Mouse (Mus musculus) heart, adult 2 months (tissue): ENCODE data around the gene Fam126b. TPM values are rescaled to one million over a fixed set of nuclear protein-coding genes. Genes with fewer than 3 reads are reported as not detected.
"Not testable (repeated sequence)": the region's sequence is repeated elsewhere in the genome, so short reads cannot be mapped to it uniquely, and the experiment has no call there.

ENCODE experiments used
- DNase-seq, 2 experiments: peaks; one replicate each; pipeline ENCODE4 v3.0.0; 2021
- H3K27ac ChIP-seq: fragments of 200-600 bp; 2 replicates; pipeline ENCODE4 v1.8.1; 2022
- H3K27me3 ChIP-seq: fragments of 200-500 bp; 2 replicates; pipeline ENCODE4 v1.6.1; 2012; ENCODE audit warnings: mild to moderate bottlenecking, low read length, inconsistent platforms, mixed read lengths; ENCODE audit not compliant: control insufficient read depth, insufficient read depth
- H3K36me3 ChIP-seq: fragments of 200-500 bp; 2 replicates; pipeline ENCODE4 v1.6.1; 2012; ENCODE audit warnings: low read length, inconsistent platforms; ENCODE audit not compliant: control insufficient read depth, insufficient read depth
- H3K4me1 ChIP-seq: fragments of 200-500 bp; 2 replicates; pipeline ENCODE4 v1.6.1; 2011; ENCODE audit warnings: low read length; ENCODE audit not compliant: control insufficient read depth, insufficient read depth
- H3K4me3 ChIP-seq: fragments of 200-600 bp; 2 replicates; pipeline ENCODE4 v1.8.1; 2022
- H3K79me2 ChIP-seq: fragments of 200-500 bp; replicated peaks from 2 replicates; pipeline ENCODE4 v1.6.1; 2012; ENCODE audit warnings: mild to moderate bottlenecking, inconsistent platforms, low read length, moderate library complexity, mixed read lengths; ENCODE audit not compliant: control insufficient read depth, insufficient read depth
- H3K9ac ChIP-seq: fragments of 200-500 bp; 2 replicates; pipeline ENCODE4 v1.6.1; 2012; ENCODE audit warnings: low read depth, mild to moderate bottlenecking, control low read depth, inconsistent platforms, low read length, mixed read lengths
- CTCF ChIP-seq: fragments of 200-600 bp; IDR thresholded peaks from 2 replicates; pipeline ENCODE4 v1.8.1; 2022; ENCODE audit warnings: antibody characterized with exemption, mild to moderate bottlenecking, moderate library complexity
- EP300 ChIP-seq: fragments of 200-500 bp; IDR thresholded peaks from 2 replicates; pipeline ENCODE4 v1.6.1; 2011; ENCODE audit warnings: low read depth, low read length, control low read depth; ENCODE audit not compliant: insufficient read depth
- POLR2A ChIP-seq: fragments of 200-500 bp; IDR thresholded peaks from 2 replicates; pipeline ENCODE4 v1.6.1; 2011; ENCODE audit warnings: mild to moderate bottlenecking, low read depth, low read length, control low read depth; ENCODE audit not compliant: insufficient read depth
- WGBS: fragments of 180-500 bp; shearing (Covaris S2); methylation state at CpG from one replicate; pipeline ENCODE4 v1.1.7; 2018; 5-methylcytosine and 5-hydroxymethylcytosine counted together
- intact Hi-C: fragments of 180-260 bp; cut with DNase I; formaldehyde crosslinking; loops from one replicate; pipeline ENCODE4 v1.15.1; 2025
- long read RNA-seq: library from polyadenylated mRNA; stranded (forward); transcript quantifications from one replicate; pipeline ENCODE4 v2.0.0, GENCODE M21; 2021
- polyA plus RNA-seq: library from polyadenylated mRNA; depleted of rRNA; stranded (reverse); fragments of >200 nt; gene quantifications from 2 replicates; pipeline ENCODE4 v1.2.3, GENCODE M21; 2012; rRNA removed
- total RNA-seq, 2 experiments: library from RNA; stranded (reverse); gene quantifications; 2 replicates each; pipeline ENCODE4 v1.2.3; 2021

The Fam126b gene
- total RNA-seq = 10 to 100 TPM; 15.5 to 16.8 TPM
- 1.4 and 3.1 TPM in 2 replicates for polyA plus RNA-seq
- long read RNA-seq = 0 reads

GRCm38 (mm10) chr1:58586171-58586997, at the start of gene Fam126b, which contains the start of gene Ndufb3:
Fam126b (minus strand) TSS chr1:58586323.
Ndufb3 (plus strand) TSS chr1:58586384.
- H3K4me1 ChIP-seq = peaks cover 1% of the 10 kb centered on the region; the same call in 1 of the 2 replicates
- H3K79me2 ChIP-seq = peaks cover 2% of the 10 kb centered on the region
- peaks cover 4% of the 10 kb centered on the region; the same call in 1 of the 2 replicates for H3K36me3 ChIP-seq
- peak; percentile 90 to 91 for DNase-seq
- 0 out of 2 replicates have a peak, but pooled peaks have one; percentile 11 for TF ChIP-seq EP300
- no peak; the same call in none of the 2 replicates for TF ChIP-seq POLR2A
- 0 out of 2 replicates have a peak, but pooled peaks have one; percentile 7 for TF ChIP-seq CTCF
- H3K4me3 ChIP-seq = peak within 1 kb of the TSS; percentile 96
- H3K27me3 ChIP-seq = no peaks in the 10 kb centered on the region
- peak within 1 kb of the TSS; percentile 99 for H3K27ac ChIP-seq
- peak within 1 kb of the TSS; percentile 82 for H3K9ac ChIP-seq
- under 1% methylated on average over 41 of the region's 41 CpGs for WGBS
- intact Hi-C loops = loop anchor here (2.0 to 5.0 kb wide), 3 partner anchors 66 to 126 kb away; partner anchors contain the start of genes Cflar and Orc2

- WGBS = 73% methylated on average over 2 of the region's 2 CpGs
Observed at GRCm38 (mm10) chr1:58628847-58629246, 42.7 kb upstream of the Fam126b start.

GRCm38 (mm10) chr1:58621996-58622748, 36.0 kb upstream of the Fam126b start:
- intact Hi-C loops = no loop called here
- H3K36me3 ChIP-seq = peaks cover 2% of the 10 kb centered on the region; the same call in 1 of the 2 replicates
- peak; percentile 21 to 30 for DNase-seq
- peak overlapping the region; percentile 13; the same call in 1 of the 2 replicates for H3K4me3 ChIP-seq
- H3K27me3 ChIP-seq = no peaks in the 10 kb centered on the region
- no peaks in the 10 kb centered on the region for H3K79me2 ChIP-seq
- 46% methylated on average over 7 of the region's 7 CpGs for WGBS
- no peaks in the 10 kb centered on the region for H3K4me1 ChIP-seq
- H3K9ac ChIP-seq = no peak overlapping the region
- TF ChIP-seq CTCF (no peak), POLR2A (peak; percentile 45; the same call in 1 of the 2 replicates), EP300 (no peak)
- H3K27ac ChIP-seq = peak overlapping the region; percentile 80

More at GRCm38 (mm10) chr1:58628847-58629246, 42.7 kb upstream of the Fam126b start:
- H3K36me3 ChIP-seq, H3K27ac ChIP-seq, H3K79me2 ChIP-seq, intact Hi-C loops, H3K27me3 ChIP-seq, H3K9ac ChIP-seq, H3K4me3 ChIP-seq, H3K4me1 ChIP-seq, DNase-seq: not testable (repeated sequence)

GRCm38 (mm10) chr1:58621251-58621650, 35.1 kb upstream of the Fam126b start:
- Histone ChIP-seq H3K27ac (peak overlapping the region; percentile 80), H3K9ac (no peak overlapping the region), H3K4me1 (no peaks in the 10 kb centered on the region), H3K79me2 (no peaks in the 10 kb centered on the region), H3K36me3 (peaks cover 2% of the 10 kb centered on the region; the same call in 1 of the 2 replicates), H3K4me3 (no peak overlapping the region), H3K27me3 (no peaks in the 10 kb centered on the region)
- intact Hi-C loops = no loop called here
- WGBS = 61% methylated on average over 3 of the region's 3 CpGs
- peak in 1 of 2 experiments; percentile 21 for DNase-seq
- no peak for TF ChIP-seq CTCF
- TF ChIP-seq POLR2A = no peak

GRCm38 (mm10) chr1:58618766-58619165, 32.6 kb upstream of the Fam126b start:
- Histone ChIP-seq H3K79me2 (no peaks in the 10 kb centered on the region), H3K27me3 (no peaks in the 10 kb centered on the region), H3K27ac (no peak overlapping the region), H3K36me3 (peaks cover 2% of the 10 kb centered on the region; the same call in 1 of the 2 replicates), H3K4me1 (no peaks in the 10 kb centered on the region), H3K9ac (no peak overlapping the region), H3K4me3 (no peak overlapping the region)
- TF ChIP-seq CTCF (peak; percentile 28; the same call in 1 of the 2 replicates), EP300 (no peak)
- DNase-seq = no peak
- intact Hi-C loops = no loop called here
- 85% methylated on average over 2 of the region's 2 CpGs for WGBS
